Mouse (Mus musculus): ENCODE measurements at regions not wholly inside any gene's neighbourhood (a gene's known extent, or its start where the extent isn't known, plus 50 kb on each side); places are given as distances from the start of the nearest gene placed in this dataset.

GRCm38 (mm10) chr9:120764663-120765062 lies 164.4 kb upstream of the Ctnnb1 start:
- in situ Hi-C loops (cut with MboI, MseI): no loop called here

DNA sequence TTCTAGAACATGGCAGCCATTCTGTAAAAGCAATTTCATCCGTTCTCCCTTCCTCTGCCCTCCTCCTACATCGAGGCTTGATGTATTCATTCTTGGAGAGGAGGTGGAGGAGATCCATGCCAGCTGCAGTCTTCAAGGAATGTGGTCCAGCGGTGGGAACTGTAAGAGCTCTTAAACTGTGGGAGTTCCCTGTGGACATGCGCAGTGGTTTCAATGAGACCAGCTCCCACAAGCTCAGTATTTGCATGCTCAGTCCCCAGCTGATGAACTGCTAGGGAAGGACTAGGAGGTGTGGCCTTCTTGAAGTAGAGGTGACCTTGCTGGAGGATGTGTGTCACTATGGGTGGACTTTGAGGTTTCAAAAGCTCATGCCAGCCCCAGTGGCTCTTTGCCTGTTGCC lies 163.7 kb upstream of the Ctnnb1 start:
- in situ Hi-C loops (cut with MboI, MseI): no loop called here

- in situ Hi-C loops (cut with MboI, MseI): no loop called here
Observed at GRCm38 (mm10) chr9:120766881-120767280, 162.1 kb upstream of the Ctnnb1 start.

DNA sequence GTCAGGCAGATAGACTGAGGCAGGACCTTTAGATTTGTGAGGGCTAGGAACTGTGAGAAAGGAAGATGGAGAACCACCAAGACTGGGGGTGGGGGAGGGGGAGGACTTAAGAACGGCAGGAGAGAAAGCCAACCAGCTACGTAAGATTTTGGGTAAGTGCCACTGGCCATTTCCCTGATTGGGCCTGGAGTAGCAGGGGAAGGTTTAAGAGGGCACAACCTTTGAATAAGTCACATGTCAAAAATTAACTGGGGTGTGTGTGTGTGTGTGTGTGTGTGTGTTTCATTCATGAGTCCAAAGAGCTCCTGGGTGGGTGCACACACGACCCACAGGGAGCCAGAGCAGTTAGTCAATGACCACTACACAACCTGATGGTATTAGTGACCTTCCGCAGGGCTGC lies 161.6 kb upstream of the Ctnnb1 start:
- in situ Hi-C loops (cut with MboI, MseI): no loop called here

- in situ Hi-C loops (cut with MboI, MseI): no loop called here
Observed at GRCm38 (mm10) chr9:120769056-120769455, 160.0 kb upstream of the Ctnnb1 start.

GRCm38 (mm10) chr9:120769679-120770078 lies 159.3 kb upstream of the Ctnnb1 start:
- in situ Hi-C loops (cut with MboI, MseI): no loop called here

DNA sequence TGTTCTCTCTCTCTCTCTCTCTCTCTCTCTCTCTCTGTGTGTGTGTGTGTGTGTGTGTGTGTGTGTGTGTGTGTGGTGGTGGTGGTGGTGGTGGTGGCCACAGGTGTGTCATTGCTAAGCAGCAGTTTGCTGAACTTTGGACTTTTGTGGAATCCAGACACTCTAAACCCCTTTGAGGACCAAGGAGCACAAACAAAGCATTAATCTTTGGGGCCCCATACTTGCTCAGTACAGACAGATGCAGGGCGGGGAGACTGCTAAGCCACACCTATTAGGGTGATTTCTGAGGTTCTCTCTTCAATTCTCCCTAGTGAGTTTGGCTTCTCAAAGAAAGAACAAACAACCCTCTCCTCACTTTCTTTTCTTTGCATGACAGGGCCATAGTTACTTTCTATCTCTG lies 158.1 kb upstream of the Ctnnb1 start:
- in situ Hi-C loops (cut with MboI, MseI): no loop called here

GRCm38 (mm10) chr9:120771896-120772530 lies 157.0 kb upstream of the Ctnnb1 start:
- in situ Hi-C loops (cut with MboI, MseI): no loop called here

GRCm38 (mm10) chr9:120774251-120774650 lies 154.8 kb upstream of the Ctnnb1 start:
- in situ Hi-C loops (cut with MboI, MseI): no loop called here

DNA sequence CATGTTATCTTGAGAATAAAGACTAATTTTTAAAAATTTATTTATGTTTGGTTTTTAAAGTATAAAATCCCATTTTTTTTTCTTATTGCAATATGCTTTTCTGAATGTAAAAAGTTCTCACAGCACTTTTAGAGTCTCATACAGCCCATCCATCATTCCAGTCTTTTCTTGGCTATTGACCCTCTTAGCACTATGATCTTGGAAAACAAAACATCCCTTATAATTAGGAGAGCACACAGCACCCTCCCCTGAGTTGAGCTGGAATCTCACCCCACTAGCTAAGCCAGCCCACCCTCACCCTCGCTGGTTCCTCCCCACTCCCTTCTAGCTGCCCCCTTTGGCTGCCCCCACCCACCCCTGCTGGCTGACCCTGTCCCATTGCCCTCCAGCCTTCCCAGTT lies 154.2 kb upstream of the Ctnnb1 start:
- in situ Hi-C loops (cut with MboI, MseI): no loop called here

GRCm38 (mm10) chr9:120775721-120776120 lies 153.3 kb upstream of the Ctnnb1 start:
- in situ Hi-C loops (cut with MboI, MseI): no loop called here

DNA sequence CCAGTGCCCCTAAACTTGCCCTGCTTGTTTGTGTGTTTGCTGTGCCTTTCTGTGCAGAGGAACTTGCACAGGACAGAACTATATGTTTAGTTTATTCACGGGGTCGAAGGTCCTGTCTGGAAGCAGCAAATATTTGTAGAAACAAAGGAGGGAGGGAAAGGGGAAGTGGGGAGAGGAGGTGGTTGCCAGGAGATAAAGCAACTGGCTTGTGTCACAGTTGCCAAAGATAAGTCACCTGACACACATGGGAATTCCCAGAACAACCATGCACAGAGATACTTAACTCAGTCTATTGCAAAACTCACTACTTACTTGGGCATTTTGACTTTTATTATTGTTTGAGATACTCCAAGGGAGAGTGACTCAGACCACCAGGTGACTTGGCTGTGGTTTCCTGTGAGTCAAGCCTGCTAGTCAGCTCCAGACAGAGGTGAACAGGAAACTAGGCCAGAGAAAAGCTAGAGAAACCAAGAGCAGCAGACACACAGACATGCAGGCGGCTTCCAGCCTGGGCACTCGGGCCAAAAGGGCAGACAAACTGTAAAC lies 152.5 kb upstream of the Ctnnb1 start:
- in situ Hi-C loops (cut with MboI, MseI): no loop called here

GRCm38 (mm10) chr9:120777016-120777415 lies 152.0 kb upstream of the Ctnnb1 start:
- in situ Hi-C loops (cut with MboI, MseI): no loop called here

DNA sequence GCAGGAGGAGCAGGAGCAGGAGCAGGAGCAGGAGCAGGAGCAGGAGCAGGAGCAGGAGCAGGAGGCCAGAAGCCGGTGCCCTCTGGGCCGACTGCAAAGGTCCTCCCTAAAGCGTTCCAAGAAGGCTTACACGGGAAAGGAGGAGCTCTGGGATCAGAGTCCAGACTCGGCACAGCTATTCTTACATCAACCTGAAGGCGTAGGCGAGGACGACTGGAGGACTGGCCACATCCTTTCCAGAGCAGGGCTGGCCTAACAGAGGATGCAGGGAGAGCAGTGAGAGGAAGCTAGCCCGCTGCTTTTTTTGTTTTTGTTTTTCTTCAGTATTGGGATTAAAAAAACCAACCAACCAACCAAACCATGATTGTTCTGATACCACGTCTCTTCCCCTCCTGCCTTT lies 151.5 kb upstream of the Ctnnb1 start:
- in situ Hi-C loops (cut with MboI, MseI): no loop called here

DNA sequence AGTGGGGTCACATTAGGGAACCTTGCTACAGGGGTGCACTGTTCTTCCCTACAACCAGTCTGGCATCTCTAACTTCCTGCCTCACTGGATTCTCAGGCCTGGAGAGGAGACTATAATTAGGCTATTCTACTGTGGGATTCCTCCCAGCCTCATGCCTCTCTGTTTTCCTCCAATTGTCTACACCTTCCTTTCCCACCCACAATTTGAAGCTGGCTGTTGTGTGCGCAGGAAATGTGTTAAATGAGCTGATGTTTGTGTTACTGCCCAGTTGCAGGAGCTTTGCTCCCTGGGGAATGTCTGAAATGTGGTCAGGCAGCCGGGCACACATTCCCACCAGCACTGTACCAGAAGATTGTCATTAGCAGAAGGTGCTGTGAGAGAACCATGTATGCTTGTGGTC lies 150.6 kb upstream of the Ctnnb1 start:
- in situ Hi-C loops (cut with MboI, MseI): no loop called here

DNA sequence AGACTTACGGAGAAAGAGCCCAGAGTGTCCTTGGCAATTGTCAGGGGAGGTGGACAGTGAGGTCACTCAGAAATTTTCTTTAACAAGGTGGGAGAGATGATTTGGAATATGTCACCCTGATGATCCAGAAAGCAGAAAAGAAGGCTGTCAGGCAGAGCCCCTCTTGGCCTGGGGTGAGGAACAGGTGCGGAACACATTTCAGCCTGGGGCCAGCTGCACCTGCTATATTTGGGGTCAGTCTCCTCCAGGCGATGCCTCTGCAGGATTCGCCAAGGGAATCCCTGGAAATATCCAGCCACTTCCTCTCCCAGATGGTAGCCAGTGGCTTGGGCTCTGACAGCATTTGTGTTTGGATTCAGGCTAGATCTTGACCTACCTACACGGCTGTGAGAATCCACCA lies 134.8 kb upstream of the Ctnnb1 start:
- in situ Hi-C loops (cut with MboI, MseI): no loop called here

GRCm38 (mm10) chr9:120796111-120796880 lies 132.7 kb upstream of the Ctnnb1 start:
- in situ Hi-C loops (cut with MboI, MseI): no loop called here

GRCm38 (mm10) chr9:120797996-120798663 lies 130.9 kb upstream of the Ctnnb1 start:
- in situ Hi-C loops (cut with MboI, MseI): no loop called here

DNA sequence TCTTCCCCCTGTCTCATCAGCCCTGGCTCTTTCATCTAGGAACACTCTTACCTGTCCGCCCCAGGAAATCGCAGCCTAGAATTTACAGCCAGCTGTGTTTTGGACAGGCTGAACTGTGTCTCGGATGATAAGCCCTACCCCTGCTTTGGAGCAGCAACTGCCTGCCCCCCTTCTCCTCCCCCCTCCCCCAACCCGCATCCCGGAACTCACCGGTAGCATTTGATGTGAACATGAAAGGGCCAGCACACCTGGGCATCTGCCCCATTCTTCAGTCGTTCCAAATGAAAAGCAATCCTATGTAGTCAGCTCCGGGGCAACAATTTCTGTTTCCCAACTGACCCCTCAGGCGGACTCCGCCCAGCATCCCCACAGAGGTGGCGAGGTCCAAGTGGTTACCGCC lies 130.1 kb upstream of the Ctnnb1 start:
- in situ Hi-C loops (cut with MboI, MseI): no loop called here

DNA sequence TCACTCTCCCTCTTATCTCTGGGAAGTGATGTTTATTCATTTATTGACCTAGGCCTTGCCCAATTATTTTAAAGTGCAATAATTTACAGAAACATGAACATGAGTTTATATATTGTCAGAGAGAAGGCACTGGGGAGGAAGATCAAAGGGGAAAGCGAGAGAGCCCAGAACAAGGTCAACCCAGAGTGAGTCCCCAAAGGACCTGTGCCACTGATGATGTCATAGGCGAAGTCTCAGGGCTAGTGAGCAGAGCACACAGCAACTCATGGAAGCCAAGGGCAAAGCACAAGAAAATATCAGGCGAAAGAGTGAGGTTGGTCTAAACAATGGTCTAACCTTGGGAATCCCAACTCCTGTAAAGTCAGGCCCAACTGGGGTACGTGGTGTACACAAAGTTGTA lies 126.4 kb upstream of the Ctnnb1 start:
- in situ Hi-C loops (cut with MboI, MseI): no loop called here

- in situ Hi-C loops (cut with MboI, MseI): no loop called here
Observed at GRCm38 (mm10) chr9:120804760-120805294, 124.2 kb upstream of the Ctnnb1 start.

DNA sequence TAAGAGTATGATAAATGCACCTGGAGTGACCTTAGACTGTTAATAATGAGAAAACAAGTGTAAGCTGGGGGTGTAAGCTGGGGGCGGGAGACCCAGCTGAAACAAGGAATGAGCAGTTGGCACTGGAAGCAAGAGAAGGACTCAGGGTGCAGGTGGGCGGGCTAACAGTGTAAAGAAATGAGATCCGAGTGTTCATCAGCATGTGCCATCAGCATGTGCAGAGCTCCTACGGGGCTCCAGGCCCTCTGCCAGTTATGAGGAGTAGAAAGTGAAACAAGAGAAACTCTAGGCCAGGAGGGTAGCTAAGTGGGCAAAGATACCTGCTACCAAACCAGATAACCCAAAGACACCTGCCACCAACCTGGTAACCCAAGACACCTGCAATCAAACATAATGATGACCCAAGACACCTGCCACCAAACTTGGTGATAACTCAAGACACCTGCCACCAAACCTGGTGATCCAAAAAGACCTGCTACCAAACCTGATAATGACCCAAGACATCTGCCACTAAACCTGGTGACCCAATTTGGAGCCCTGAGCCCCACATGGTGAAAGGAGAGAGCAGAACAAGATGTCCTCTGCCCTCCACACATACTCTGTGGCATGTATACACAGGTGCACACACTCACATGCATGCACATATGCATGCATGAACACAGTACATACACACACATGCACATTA lies 120.1 kb upstream of the Ctnnb1 start:
- in situ Hi-C loops (cut with MboI, MseI): no loop called here
